Mouse (Mus musculus) liver, embryonic 16.5 days (tissue): Measurements from ENCODE around the gene Tll2. TPM values are rescaled to one million over a fixed set of nuclear protein-coding genes. Genes with fewer than 3 reads are reported as not detected.

Experiments
- polyA plus RNA-seq: library from polyadenylated mRNA; unstranded; fragments of >200 nt; fragmentation: Nextera tagmentation; extraction: Ambion mirVana; gene quantifications from 2 replicates; pipeline ENCODE4 v1.2.1, GENCODE M21; 2015

Tll2 gene
- polyA plus RNA-seq, 1 experiment from 2014 or later = not detected

Other genes with a start within 250 kb of the Tll2 start
- gene Blnk, start 212.3 kb downstream of the Tll2 start, polyA plus RNA-seq = 1.8 and 2.4 TPM in 2 replicates
- not detected in 2 replicates for gene Dntt, start 177.6 kb downstream of the Tll2 start, polyA plus RNA-seq
- gene Opalin, start 129.7 kb downstream of the Tll2 start, polyA plus RNA-seq = not detected in 2 replicates
- 49.2 and 50.4 TPM in 2 replicates for gene Tm9sf3, start 57.2 kb upstream of the Tll2 start, polyA plus RNA-seq
- gene Pik3ap1, start 178.3 kb upstream of the Tll2 start, polyA plus RNA-seq = 14.9 and 17.9 TPM in 2 replicates